Mouse (Mus musculus): ENCODE results near the gene Bach2. TPM values are rescaled to one million over a fixed set of nuclear protein-coding genes. Genes with fewer than 3 reads are reported as not detected.

Gene Bach2
- total RNA-seq, 2 experiments from 2014 or later: 0.99 to 3.6 TPM

GRCm38 (mm10) chr4:32587543-32587942 is 348.9 kb downstream of the Bach2 start:
- ATAC-seq (ENCODE audit: poor library complexity, severe bottlenecking): peak; percentile 31

GRCm38 (mm10) chr4:32588237-32588636 is 349.6 kb downstream of the Bach2 start:
- ATAC-seq (ENCODE audit: poor library complexity, severe bottlenecking): peak; percentile 78

- ATAC-seq (ENCODE audit: poor library complexity, severe bottlenecking): peak; percentile 59; the same call in 1 of the 2 replicates
Measured at GRCm38 (mm10) chr4:32601135-32601534, 362.5 kb downstream of the Bach2 start.

GRCm38 (mm10) chr4:32602660-32603059 is 364.1 kb downstream of the Bach2 start, which contains the start of gene Gja10:
Gene Gja10 (minus strand): TSS chr4:32602760.
- no peak for ATAC-seq (ENCODE audit: poor library complexity, severe bottlenecking)

GRCm38 (mm10) chr4:32615034-32615881 is 376.7 kb downstream of the Bach2 start, which contains the start of gene Casp8ap2:
Gene Casp8ap2 (plus strand): TSS chr4:32615451.
- ATAC-seq (ENCODE audit: poor library complexity, severe bottlenecking): peak; percentile 98

GRCm38 (mm10) chr4:32621637-32622036 is 383.0 kb downstream of the Bach2 start:
- no peak for ATAC-seq (ENCODE audit: poor library complexity, severe bottlenecking)

Measured in megakaryocyte, adult 5-6 weeks (primary cell).